Mouse (Mus musculus) right cerebral cortex, postnatal 4 days (tissue): ENCODE measurements around the gene Arhgef28.
"Not testable (repeated sequence)": the region's sequence is repeated elsewhere in the genome, so short reads cannot be mapped to it uniquely, and the experiment has no call there.

Source experiments
- DNase-seq: peaks from one replicate; pipeline ENCODE4 v3.0.0-alpha.2; 2022

Gene Arhgef28

DNA sequence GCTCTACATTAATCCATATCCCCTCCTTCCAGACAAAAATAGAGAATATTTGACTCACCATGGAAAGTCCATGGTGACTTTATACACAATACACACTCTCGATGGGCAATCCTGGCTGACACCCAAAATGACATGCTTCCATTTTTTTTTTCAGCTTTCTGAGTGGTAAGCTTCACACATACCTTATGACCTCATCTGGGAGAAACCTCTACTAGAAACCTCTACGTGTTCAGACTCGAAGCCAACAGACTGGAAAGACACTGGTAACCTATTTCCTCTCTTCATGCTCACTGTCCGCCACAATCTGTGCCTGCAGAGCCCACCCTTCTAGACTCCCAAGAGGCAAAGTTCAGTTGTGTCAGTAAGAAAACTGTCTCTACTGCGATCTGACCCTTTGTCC is 84.2 kb downstream of the Arhgef28 start:
- DNase-seq = no peak

DNA sequence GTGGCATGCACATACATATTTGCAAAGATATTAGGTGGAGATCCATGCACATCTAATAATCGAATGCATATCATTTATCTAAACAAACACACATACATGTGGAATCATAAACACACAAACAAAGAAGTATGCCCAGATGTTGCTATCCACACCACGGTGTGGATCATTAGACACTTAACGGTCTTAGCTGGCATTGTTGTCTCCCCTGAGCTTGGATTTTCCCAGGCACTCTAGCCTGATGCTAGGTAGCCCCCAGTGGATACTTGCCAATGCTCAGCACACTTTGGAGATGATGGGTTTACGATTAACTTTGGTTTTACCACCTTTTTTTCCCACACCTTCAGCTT is 85.1 kb downstream of the Arhgef28 start:
- no peak for DNase-seq

GRCm38 (mm10) chr13:98120356-98121123 is 85.7 kb downstream of the Arhgef28 start:
- DNase-seq = no peak

DNA sequence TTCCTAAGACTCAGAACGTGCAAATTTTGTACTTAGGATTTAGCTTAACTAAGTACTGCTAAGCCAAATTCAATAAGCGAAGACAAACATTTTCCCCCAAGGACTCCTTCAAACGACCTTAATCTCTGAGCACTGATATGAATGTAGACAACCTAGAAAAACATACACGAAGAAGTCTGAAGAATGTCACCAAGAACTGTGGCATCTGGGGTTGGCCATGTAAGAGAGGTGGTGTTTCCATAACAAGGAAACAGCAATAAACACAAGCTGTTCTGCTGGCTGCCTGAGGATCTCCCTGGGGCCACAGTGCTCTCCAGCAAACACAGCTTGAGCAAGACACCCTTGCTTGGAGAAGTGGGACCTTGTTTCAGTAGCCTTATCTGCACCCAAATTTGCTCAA is 87.9 kb downstream of the Arhgef28 start:
- DNase-seq = no peak

- no peak for DNase-seq
These were observed 88.5 kb downstream of the Arhgef28 start for GRCm38 (mm10) chr13:98117566-98118254.

- no peak for DNase-seq
These were observed 90.6 kb downstream of the Arhgef28 start for GRCm38 (mm10) chr13:98115650-98116049.

DNA sequence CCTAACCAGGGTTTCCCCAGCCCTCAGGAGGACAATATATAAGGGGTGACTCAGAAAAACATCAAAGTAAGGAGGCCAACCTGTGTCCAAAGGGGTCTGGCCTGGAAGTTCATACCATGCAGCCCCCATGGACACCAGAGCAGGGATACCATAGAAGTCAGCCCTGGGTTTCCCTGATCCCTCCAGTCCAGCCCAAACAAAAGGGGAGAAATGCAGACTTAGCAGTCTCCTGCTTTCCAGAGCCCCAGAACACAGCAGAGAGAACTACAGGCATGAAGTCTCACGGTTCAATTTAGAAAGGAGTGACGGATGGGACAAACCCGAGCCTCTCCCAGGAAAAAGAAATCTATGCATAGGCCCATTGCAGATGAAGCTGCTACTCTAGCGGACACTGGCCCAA is 91.2 kb downstream of the Arhgef28 start:
- DNase-seq = no peak

GRCm38 (mm10) chr13:98112812-98113503 is 93.3 kb downstream of the Arhgef28 start:
- no peak for DNase-seq

DNA sequence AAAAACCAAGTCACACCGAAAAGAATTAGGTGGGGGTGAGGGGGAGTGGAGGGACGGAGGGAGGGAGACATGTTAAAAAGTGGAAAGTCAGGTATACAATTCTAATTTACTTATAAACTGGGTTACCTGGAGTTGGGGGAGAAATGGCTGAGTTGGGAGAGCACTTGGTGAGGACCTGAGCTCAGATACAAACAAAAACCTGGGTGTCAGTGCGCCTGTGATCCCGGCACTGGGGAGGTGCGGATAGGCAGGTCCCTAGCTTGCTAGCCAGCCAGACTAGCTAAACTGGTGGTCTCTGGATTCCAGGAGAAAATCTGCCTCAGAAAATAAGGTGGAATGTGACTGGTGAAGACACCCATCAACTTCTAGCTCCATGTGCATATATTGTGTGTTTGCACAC is 94.7 kb downstream of the Arhgef28 start:
- DNase-seq = no peak

DNA sequence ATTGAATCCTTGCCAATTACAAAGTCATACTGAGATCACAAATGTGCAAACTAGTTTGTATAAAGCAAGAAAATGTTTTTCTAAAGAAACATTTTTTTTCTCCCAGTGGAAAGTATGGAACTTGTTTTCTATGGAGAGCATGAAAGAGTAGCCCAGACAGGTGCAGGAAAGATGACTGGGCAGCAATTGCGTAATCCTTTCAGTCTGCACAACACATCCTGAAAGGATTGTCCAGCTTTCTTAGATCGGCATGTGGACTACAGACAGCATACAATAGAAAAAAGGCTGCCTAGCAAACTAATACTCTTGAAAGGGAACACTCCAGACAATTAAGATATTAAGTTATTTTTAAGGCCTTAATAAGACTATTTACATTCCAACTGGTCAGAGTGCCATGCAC is 95.2 kb downstream of the Arhgef28 start:
- no peak for DNase-seq

- not testable (repeated sequence) for DNase-seq
These were observed 97.8 kb downstream of the Arhgef28 start for GRCm38 (mm10) chr13:98108481-98108880.

DNA sequence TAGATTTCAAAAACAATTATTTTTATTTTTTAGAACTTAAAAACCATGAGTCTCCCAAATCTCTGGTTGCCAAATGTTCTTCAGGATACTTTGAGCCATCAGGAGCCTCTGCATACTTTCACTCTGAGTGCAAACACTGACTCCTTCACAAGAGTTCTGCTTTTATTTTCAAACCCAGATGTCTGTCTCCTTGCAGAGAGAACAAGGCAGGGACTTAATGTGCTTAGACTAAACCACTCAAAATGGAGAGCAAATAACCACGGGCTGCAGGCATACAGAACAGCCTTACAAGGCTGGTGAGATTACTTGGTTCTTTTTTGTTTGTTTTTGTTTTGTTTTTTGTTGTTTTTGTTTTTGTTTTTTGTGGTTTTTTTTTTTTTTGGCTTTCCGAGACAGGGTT is 98.6 kb downstream of the Arhgef28 start:
- no peak for DNase-seq

DNA sequence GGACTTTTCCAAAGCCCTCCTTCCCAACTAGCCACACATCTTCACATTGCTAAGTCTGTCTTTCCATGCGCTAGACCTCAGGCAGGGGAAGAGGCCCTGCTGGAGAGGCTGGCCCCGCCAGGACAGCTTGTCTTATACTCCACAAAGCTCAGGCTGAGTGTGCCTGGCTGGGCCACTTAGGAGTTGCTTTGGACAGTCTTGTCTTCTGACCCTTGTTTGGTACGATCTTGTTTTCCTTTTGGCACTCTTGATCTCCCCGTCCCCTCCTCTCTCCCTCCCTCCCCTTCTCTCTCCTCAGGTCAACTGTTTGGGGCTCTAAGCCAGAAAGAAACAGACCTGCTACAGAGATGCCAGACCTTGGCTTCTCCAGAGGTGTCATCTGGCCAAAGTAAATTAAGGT is 110.3 kb downstream of the Arhgef28 start:
- no peak for DNase-seq

GRCm38 (mm10) chr13:98094332-98094731 is 111.9 kb downstream of the Arhgef28 start:
- no peak for DNase-seq

DNA sequence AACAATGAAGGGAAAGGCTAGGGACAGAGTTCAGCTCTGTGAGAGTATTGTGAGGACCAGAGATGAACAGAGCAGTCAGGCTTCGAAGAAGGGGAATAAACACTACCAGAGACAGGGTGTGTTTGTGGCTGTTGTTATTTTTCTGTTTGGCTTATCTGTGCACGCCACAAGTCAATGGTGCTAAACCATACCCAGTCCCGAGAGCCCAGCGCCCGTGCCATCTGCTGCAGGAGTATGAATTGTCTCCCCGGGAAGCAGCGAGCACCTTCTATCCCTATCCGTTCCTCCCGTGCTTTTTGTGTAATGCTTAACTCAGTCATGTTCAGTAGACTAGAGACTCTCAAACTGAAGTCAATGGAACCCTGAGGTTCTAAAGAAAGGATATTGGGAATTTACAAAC is 112.8 kb downstream of the Arhgef28 start:
- DNase-seq = no peak

- no peak for DNase-seq
These were observed 113.8 kb downstream of the Arhgef28 start for GRCm38 (mm10) chr13:98092354-98093002.

DNA sequence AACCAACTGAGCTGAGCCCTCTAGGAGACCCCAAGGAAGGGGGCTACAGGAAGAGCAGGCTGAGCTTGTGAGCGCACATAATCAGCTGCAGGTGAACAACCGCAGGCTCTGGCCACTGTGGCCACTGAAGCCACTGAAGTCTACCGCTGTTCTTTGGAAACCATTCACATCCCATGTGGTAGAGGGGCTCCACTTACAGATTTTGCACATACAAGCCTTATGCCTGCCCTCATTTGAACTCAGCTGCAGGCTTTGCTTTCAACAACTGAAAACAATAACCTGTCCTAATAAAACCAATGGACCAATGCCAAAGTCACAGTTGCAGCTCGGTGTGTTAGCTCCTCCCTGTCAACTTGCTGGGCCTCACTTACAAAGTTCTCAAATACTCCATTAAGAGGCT is 126.6 kb downstream of the Arhgef28 start:
- DNase-seq = no peak

DNA sequence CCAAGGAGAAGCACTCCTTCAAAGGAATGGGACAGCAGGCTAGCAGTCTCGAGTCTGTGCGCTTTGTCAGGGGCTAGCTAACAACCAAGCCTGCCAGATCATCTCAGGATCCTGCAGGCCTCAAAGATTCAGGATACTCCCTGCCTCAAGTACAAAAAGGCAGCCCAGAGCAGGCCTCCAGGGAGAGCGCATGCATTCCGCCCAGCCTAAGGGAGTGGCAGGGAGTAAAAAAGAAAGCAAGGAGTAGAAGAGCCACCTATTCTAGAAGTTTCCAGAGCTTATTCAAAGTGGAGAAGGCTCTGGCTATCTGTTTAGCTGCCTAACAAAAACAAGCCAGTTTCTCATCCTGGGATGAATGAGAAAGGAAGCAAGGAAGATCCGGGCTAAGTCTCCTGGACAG is 128.0 kb downstream of the Arhgef28 start:
- DNase-seq = no peak

DNA sequence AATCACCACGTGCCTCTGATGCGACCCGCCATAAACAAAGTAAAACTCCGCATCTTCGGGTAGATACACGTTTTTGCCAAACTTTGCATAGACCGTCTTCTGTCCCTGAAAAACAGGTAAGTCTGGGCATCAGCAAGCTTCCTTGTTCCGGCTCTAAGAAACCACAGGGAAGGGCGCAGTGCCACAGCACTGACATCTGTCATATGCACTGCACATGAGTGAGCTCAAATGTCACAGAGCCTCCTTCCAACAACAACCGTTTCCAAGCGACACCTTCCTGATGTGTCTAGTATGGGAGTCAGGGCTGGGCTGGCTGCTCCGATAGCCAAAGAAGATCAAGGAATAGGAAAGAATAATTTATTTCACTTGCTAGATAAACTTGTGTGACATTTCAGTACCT is 129.0 kb downstream of the Arhgef28 start:
- DNase-seq = no peak

GRCm38 (mm10) chr13:98074871-98075270 is 131.4 kb downstream of the Arhgef28 start:
- no peak for DNase-seq

GRCm38 (mm10) chr13:98073190-98073589 is 133.0 kb downstream of the Arhgef28 start:
- no peak for DNase-seq

DNA sequence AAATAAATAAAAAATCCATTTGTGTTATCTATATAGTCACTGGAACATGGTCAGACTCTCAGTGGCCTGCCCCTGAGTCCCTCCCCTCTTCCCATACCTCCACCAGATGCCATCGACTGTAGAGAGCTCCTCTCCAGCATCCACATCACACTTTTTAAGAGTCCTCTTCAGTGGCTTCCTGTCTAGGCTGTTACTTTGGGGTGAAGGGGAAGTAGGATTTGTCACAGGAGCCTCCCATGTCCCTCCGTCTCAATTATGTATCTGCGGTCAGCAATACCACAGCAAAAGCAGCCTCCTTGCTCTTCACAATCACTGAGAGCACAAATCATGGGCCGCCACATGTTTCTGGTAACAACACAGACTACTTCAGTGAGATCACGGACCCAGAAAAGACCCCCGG is 135.8 kb downstream of the Arhgef28 start:
- no peak for DNase-seq

GRCm38 (mm10) chr13:98069646-98070045 is 136.6 kb downstream of the Arhgef28 start:
- DNase-seq = no peak

DNA sequence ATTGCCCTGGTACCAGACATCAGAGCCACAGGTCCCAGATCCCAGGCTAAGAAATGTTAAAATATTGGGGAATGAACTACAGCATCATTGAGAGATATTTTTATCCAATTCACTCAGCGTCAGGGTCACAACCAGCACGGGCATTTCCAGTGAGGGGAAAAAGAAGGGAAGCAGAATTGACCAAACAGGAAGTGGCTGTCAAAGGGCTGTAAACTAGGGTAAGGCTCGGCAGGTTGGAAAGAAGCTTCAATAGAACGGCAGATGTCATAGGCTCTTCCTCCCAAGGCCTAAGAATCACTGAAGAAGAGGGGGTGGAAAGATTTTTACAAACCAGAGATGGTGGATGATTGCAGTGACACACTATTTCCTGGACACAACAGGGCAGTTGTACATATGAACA is 143.4 kb downstream of the Arhgef28 start:
- DNase-seq = no peak
